Mouse (Mus musculus): ENCODE results near the gene Nek2. TPM values are rescaled to one million over a fixed set of nuclear protein-coding genes. Genes with fewer than 3 reads are reported as not detected.

The Nek2 gene
- polyA plus RNA-seq, 1 experiment from 2014 or later: 30.9 TPM

DNA sequence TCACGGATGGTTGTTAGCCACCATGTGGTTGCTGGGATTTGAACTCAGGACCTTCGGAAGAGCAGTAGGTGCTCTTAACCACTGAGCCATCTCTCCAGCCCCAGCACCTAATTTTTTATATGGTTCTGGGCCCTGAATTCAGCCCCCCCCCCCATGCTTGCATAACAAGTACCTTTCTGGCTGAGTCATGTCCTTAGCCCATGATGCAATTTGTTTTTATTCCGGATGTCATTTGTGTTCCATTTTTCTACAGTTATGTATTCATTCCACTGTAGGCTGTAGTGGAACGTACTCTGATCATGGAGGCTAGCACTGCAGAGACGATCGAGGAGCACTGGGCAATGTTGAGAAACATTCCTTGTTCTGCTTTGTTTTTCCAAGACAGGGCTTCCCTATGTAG is 12.2 kb downstream of the Nek2 start:
- H3K9ac ChIP-seq (ENCODE audit: low read length): no peak overlapping the region
- peaks cover 42% of the 10 kb centered on the region for H3K36me3 ChIP-seq (ENCODE audit: control insufficient read depth, insufficient read depth, low read length)
- H3K27ac ChIP-seq (replicated peaks in 1 of 2; ENCODE audit: control insufficient read depth in 1 of 2, insufficient read depth in 1 of 2, low read depth in 2 of 2, low read length in 2 of 2): no peak overlapping the region
- H3K4me3 ChIP-seq (ENCODE audit: control insufficient read depth in 1 of 2, insufficient read depth in 1 of 2, low read depth in 1 of 2, low read length in 2 of 2): no peak overlapping the region
- ATAC-seq (ENCODE audit: insufficient number of reproducible peaks, insufficient read depth, low FRiP score, low read depth): no peak
- no peaks in the 10 kb centered on the region for H3K4me1 ChIP-seq (ENCODE audit: control insufficient read depth in 2 of 2, insufficient read depth in 2 of 2, low read length in 2 of 2)
- 94% methylated on average over 6 of the region's 6 CpGs for WGBS
- no peaks in the 10 kb centered on the region for H3K9me3 ChIP-seq (ENCODE audit: control insufficient read depth, low read length)
- H3K27me3 ChIP-seq (ENCODE audit: control insufficient read depth, insufficient read depth, low read length): no peaks in the 10 kb centered on the region
- H3K4me2 ChIP-seq (ENCODE audit: low read length): no peak overlapping the region

DNA sequence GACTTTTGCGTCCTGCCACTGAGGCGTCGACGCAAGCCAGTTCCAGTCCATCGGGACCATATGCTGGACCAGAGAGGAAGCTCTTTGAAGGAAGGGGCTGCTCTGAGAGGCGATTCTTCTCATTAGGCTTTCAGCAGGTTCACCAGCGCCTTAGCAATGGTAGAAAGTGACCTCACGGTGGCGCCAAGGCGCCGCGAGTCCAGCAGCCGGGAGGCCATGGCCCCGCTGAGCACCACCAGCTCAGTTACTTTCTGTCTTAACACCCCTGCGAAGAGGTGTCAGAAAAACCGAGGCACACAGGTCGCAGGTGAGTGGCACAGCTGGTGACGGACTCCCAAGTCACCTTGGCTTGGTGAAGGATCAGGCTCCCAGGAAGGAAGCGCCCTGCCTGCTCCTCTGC is 13.6 kb downstream of the Nek2 start:
- no peak for ATAC-seq (ENCODE audit: insufficient number of reproducible peaks, insufficient read depth, low FRiP score, low read depth)
- 7% methylated on average over 19 of the region's 19 CpGs for WGBS
- peaks cover 12 to 13% of the 10 kb centered on the region in 2 experiments for H3K4me1 ChIP-seq (ENCODE audit: control insufficient read depth in 2 of 2, insufficient read depth in 2 of 2, low read length in 2 of 2)
- peak overlapping the region; percentile 32; the same call in 1 of the 2 replicates for H3K4me2 ChIP-seq (ENCODE audit: low read length)
- H3K36me3 ChIP-seq (ENCODE audit: control insufficient read depth, insufficient read depth, low read length): peaks cover 29% of the 10 kb centered on the region
- H3K9me3 ChIP-seq (ENCODE audit: control insufficient read depth, low read length): no peaks in the 10 kb centered on the region
- no peak overlapping the region for H3K27ac ChIP-seq (replicated peaks in 1 of 2; ENCODE audit: control insufficient read depth in 1 of 2, insufficient read depth in 1 of 2, low read depth in 2 of 2, low read length in 2 of 2)
- H3K9ac ChIP-seq (ENCODE audit: low read length): no peak overlapping the region
- H3K4me3 ChIP-seq (ENCODE audit: control insufficient read depth in 1 of 2, insufficient read depth in 1 of 2, low read depth in 1 of 2, low read length in 2 of 2): no peak overlapping the region
- no peaks in the 10 kb centered on the region for H3K27me3 ChIP-seq (ENCODE audit: control insufficient read depth, insufficient read depth, low read length)

DNA sequence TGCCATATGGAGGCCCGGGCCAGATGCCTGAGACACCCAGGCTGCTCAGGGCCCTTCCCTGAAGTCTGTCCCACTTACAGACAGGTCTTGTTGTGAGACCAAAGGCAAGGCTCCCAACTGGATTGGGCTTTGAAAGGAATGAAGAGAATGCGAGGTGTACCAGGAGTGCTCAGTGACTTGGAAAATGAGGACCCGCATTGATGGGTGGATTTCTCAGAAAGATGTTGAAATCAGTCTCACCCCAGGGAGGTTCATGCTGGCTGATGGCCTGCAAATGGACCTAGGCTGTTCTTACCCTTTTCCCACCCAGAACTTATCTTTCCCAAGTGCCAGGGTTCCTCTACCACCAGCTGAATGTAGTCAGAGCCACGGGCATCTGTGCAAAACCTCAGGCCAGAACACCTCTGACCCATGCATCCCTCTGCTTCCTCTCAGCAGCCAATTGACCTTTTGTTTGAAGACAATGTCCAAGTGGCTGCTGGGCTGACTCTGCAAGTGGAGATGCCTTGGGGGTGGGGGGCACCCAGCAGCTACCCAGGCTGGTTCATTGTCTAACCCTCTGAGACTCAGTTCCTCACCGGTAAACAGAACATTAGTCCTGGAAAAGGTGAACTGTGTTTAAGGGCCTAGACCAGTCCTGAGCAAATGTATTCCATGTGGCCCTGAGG is 15.2 kb downstream of the Nek2 start:
- Histone ChIP-seq H3K9ac (ENCODE audit: low read length) (no peak overlapping the region), H3K27me3 (ENCODE audit: control insufficient read depth, insufficient read depth, low read length) (no peaks in the 10 kb centered on the region), H3K9me3 (ENCODE audit: control insufficient read depth, low read length) (no peaks in the 10 kb centered on the region), H3K27ac (replicated peaks in 1 of 2; ENCODE audit: control insufficient read depth in 1 of 2, insufficient read depth in 1 of 2, low read depth in 2 of 2, low read length in 2 of 2) (no peak overlapping the region), H3K4me3 (ENCODE audit: control insufficient read depth in 1 of 2, insufficient read depth in 1 of 2, low read depth in 1 of 2, low read length in 2 of 2) (no peak overlapping the region), H3K4me1 (ENCODE audit: control insufficient read depth in 2 of 2, insufficient read depth in 2 of 2, low read length in 2 of 2) (peaks cover 16% of the 10 kb centered on the region in 2 experiments), H3K36me3 (ENCODE audit: control insufficient read depth, insufficient read depth, low read length) (peaks cover 13% of the 10 kb centered on the region), H3K4me2 (ENCODE audit: low read length) (no peak overlapping the region)
- 72% methylated on average over 5 of the region's 5 CpGs for WGBS
- no peak for ATAC-seq (ENCODE audit: insufficient number of reproducible peaks, insufficient read depth, low FRiP score, low read depth)

DNA sequence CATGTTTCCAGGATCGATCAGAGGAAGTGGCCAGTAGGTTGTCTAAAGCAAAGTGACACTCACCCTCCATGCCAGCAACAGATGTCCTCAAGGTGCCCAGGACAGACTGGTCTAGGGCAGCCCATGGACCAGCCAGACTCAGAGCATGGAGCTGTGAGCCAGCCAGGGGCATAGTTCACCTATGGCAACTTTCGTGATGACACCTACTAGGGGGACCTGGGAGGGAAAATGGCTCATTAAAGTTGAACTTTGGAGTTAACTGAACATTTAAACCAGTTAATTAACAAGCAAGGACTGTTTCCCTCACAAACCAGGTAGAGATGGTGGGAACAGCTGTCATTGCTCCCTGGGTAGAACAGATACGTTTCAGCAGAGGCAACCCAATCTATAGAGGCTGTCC is 16.4 kb downstream of the Nek2 start:
- Histone ChIP-seq H3K4me2 (ENCODE audit: low read length) (no peak overlapping the region), H3K27me3 (ENCODE audit: control insufficient read depth, insufficient read depth, low read length) (no peaks in the 10 kb centered on the region), H3K27ac (replicated peaks in 1 of 2; ENCODE audit: control insufficient read depth in 1 of 2, insufficient read depth in 1 of 2, low read depth in 2 of 2, low read length in 2 of 2) (no peak overlapping the region), H3K36me3 (ENCODE audit: control insufficient read depth, insufficient read depth, low read length) (peaks cover 3% of the 10 kb centered on the region; the same call in 1 of the 2 replicates), H3K9ac (ENCODE audit: low read length) (no peak overlapping the region), H3K9me3 (ENCODE audit: control insufficient read depth, low read length) (no peaks in the 10 kb centered on the region), H3K4me1 (ENCODE audit: control insufficient read depth in 2 of 2, insufficient read depth in 2 of 2, low read length in 2 of 2) (peaks cover 16% of the 10 kb centered on the region in 2 experiments), H3K4me3 (ENCODE audit: control insufficient read depth in 1 of 2, insufficient read depth in 1 of 2, low read depth in 1 of 2, low read length in 2 of 2) (no peak overlapping the region)
- no peak for ATAC-seq (ENCODE audit: insufficient number of reproducible peaks, insufficient read depth, low FRiP score, low read depth)
- 85% methylated on average over 3 of the region's 3 CpGs for WGBS

DNA sequence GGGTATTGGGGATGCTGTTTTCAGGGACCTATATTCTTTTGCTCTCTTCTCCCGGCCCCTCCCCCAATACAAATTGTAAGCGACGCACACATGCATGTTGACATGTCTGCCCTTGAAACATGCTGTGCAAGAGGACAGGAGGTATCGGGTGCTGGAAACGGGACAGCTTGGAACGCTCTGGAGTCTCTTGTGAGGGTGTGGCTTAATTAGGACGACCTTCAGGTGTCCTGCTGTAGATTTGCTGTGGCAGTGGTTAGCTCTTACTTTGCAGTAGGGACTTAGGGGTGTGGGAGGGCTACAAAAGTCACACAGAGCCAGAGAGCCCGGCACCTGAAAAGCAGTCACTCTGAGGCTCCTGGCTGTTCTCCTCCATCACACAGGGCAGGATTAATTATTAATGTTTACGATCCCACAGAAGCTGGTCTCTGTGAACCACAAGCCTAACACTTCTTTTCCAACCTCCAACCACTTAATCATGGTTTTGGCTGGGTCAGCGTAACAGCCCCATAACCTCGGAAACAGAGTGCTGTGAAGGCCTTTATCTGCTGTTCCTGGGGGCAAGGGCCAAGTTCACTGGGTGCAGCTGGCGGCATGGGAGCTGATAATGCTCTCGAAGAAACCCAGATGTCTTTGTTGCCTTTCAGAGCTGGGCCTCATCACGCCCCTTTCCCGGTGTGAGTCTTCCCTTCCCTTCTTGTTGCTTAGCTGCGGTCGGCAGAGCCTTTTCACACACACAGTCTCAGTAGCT is 17.9 kb downstream of the Nek2 start:
- peak overlapping the region; percentile 31 to 55 for H3K27ac ChIP-seq (replicated peaks in 1 of 2; ENCODE audit: control insufficient read depth in 1 of 2, insufficient read depth in 1 of 2, low read depth in 2 of 2, low read length in 2 of 2)
- H3K9me3 ChIP-seq (ENCODE audit: control insufficient read depth, low read length): no peaks in the 10 kb centered on the region
- H3K4me2 ChIP-seq (ENCODE audit: low read length): peak overlapping the region; percentile 31
- peaks cover 16% of the 10 kb centered on the region in 2 experiments for H3K4me1 ChIP-seq (ENCODE audit: control insufficient read depth in 2 of 2, insufficient read depth in 2 of 2, low read length in 2 of 2)
- peak overlapping the region; percentile 44; the same call in 1 of the 2 replicates for H3K9ac ChIP-seq (ENCODE audit: low read length)
- WGBS: 27% methylated on average over 17 of the region's 17 CpGs
- H3K27me3 ChIP-seq (ENCODE audit: control insufficient read depth, insufficient read depth, low read length): no peaks in the 10 kb centered on the region
- ATAC-seq (ENCODE audit: insufficient number of reproducible peaks, insufficient read depth, low FRiP score, low read depth): no peak
- H3K36me3 ChIP-seq (ENCODE audit: control insufficient read depth, insufficient read depth, low read length): no peaks in the 10 kb centered on the region
- no peak overlapping the region for H3K4me3 ChIP-seq (ENCODE audit: control insufficient read depth in 1 of 2, insufficient read depth in 1 of 2, low read depth in 1 of 2, low read length in 2 of 2)

DNA sequence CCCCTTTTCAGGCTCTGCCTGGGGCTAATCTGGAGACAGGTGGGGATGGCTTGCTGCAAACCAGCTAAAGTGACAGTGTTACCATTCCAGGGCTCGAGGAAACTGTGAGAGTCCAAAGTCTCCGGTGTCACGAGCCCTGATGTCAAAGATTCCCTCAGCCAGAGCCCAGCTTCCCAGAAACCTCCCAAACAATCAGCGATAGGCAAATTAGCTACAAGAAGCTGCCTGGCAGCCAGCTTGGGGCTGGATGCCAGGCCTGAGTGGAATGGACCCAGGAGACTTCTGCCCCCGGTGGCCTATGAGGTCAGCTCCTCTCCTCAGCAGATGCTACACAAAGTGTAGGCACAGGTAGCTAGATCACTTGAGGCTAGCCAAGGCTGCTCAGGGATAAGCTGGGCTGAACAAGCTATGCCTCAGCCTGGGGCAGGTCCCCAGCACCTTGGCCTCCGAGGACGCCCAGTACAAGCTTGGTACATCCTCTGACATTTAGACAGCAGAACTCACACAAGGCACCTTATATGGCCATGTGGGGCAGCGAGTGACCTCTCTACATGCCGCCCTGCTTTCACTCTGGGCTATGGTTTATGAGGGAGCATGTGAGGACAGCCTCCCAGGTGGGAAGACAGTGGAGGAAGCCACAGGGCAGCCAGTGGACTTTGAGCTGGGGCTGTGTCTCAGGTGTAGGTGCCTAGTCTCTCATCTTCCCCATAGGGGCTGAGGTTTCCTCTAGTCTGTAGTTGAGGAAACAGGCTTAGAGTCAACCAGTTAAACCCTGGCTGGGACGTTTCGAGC is 19.7 kb downstream of the Nek2 start:
- ATAC-seq (ENCODE audit: insufficient number of reproducible peaks, insufficient read depth, low FRiP score, low read depth): no peak
- no peaks in the 10 kb centered on the region for H3K9me3 ChIP-seq (ENCODE audit: control insufficient read depth, low read length)
- WGBS: 75% methylated on average over 11 of the region's 11 CpGs
- peaks cover 16% of the 10 kb centered on the region in 2 experiments for H3K4me1 ChIP-seq (ENCODE audit: control insufficient read depth in 2 of 2, insufficient read depth in 2 of 2, low read length in 2 of 2)
- no peaks in the 10 kb centered on the region for H3K27me3 ChIP-seq (ENCODE audit: control insufficient read depth, insufficient read depth, low read length)
- H3K4me3 ChIP-seq (ENCODE audit: control insufficient read depth in 1 of 2, insufficient read depth in 1 of 2, low read depth in 1 of 2, low read length in 2 of 2): no peak overlapping the region
- H3K36me3 ChIP-seq (ENCODE audit: control insufficient read depth, insufficient read depth, low read length): no peaks in the 10 kb centered on the region
- H3K4me2 ChIP-seq (ENCODE audit: low read length): no peak overlapping the region
- no peak overlapping the region for H3K27ac ChIP-seq (replicated peaks in 1 of 2; ENCODE audit: control insufficient read depth in 1 of 2, insufficient read depth in 1 of 2, low read depth in 2 of 2, low read length in 2 of 2)
- H3K9ac ChIP-seq (ENCODE audit: low read length): no peak overlapping the region

DNA sequence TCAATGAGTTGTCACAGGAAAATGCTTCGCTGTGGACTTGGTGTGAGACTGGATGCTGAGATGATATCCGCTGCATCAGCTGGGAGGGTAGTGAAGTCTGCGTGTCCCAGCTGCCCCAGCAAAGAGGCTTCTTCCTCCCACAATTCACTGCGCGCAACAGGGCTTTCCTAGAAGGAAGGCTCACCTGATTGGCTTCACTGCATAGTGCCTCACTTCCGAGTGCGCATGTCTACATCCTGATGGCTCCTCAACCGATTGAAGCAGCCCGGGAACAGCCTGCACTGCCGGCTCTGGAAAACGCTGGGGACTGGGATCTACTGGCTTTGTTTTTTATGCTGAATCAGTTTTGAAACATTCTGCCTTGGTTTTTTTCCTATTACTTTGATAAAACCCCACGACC is 21.0 kb downstream of the Nek2 start:
- Histone ChIP-seq H3K27me3 (ENCODE audit: control insufficient read depth, insufficient read depth, low read length) (no peaks in the 10 kb centered on the region), H3K27ac (replicated peaks in 1 of 2; ENCODE audit: control insufficient read depth in 1 of 2, insufficient read depth in 1 of 2, low read depth in 2 of 2, low read length in 2 of 2) (no peak overlapping the region), H3K36me3 (ENCODE audit: control insufficient read depth, insufficient read depth, low read length) (no peaks in the 10 kb centered on the region), H3K4me2 (ENCODE audit: low read length) (no peak overlapping the region), H3K4me3 (ENCODE audit: control insufficient read depth in 1 of 2, insufficient read depth in 1 of 2, low read depth in 1 of 2, low read length in 2 of 2) (no peak overlapping the region), H3K9me3 (ENCODE audit: control insufficient read depth, low read length) (no peaks in the 10 kb centered on the region), H3K4me1 (ENCODE audit: control insufficient read depth in 2 of 2, insufficient read depth in 2 of 2, low read length in 2 of 2) (peaks cover 16% of the 10 kb centered on the region in 2 experiments), H3K9ac (ENCODE audit: low read length) (no peak overlapping the region)
- ATAC-seq (ENCODE audit: insufficient number of reproducible peaks, insufficient read depth, low FRiP score, low read depth): no peak
- WGBS: 82% methylated on average over 12 of the region's 12 CpGs
